Mouse (Mus musculus) midbrain, postnatal 0 days (tissue): ENCODE measurements around the gene Tsr3. TPM values are rescaled to one million over a fixed set of nuclear protein-coding genes. Genes with fewer than 3 reads are reported as not detected.
"Not testable (repeated sequence)": the region's sequence is repeated elsewhere in the genome, so short reads cannot be mapped to it uniquely, and the experiment has no call there.

Source experiments
- ATAC-seq: fragments of 200-750 bp; cut with Nextera tagmentation; 2 replicates; pipeline ENCODE4 v1.8.0; 2017; ENCODE audit warnings: moderate number of reproducible peaks, mild to moderate bottlenecking, moderate TSS enrichment, moderate library complexity; ENCODE audit not compliant: low FRiP score
- DNase-seq: peaks from one replicate; pipeline ENCODE4 v3.0.0-alpha.2; 2015; ENCODE audit warnings: low spot score
- H3K27ac ChIP-seq: fragments of 300-500 bp; sonication (generic); 2 replicates; pipeline ENCODE4 v1.5.1; 2014; ENCODE audit warnings: low read depth, mild to moderate bottlenecking, low read length, mixed read lengths
- H3K27me3 ChIP-seq: fragments of 300-500 bp; sonication (generic); 2 replicates; pipeline ENCODE4 v1.6.1; 2014; ENCODE audit warnings: low read length, control low read depth, mixed read lengths; ENCODE audit not compliant: insufficient read depth
- H3K36me3 ChIP-seq: fragments of 300-500 bp; sonication (generic); 2 replicates; pipeline ENCODE4 v1.6.1; 2014; ENCODE audit warnings: low read length, control low read depth, mixed read lengths; ENCODE audit not compliant: insufficient read depth
- H3K4me1 ChIP-seq: fragments of 300-500 bp; sonication (generic); 2 replicates; pipeline ENCODE4 v1.6.1; 2014; ENCODE audit warnings: mild to moderate bottlenecking, control low read depth, antibody characterized with exemption, low read length, mixed read lengths; ENCODE audit not compliant: insufficient read depth
- H3K4me2 ChIP-seq: fragments of 300-500 bp; sonication (generic); 2 replicates; pipeline ENCODE4 v1.6.1; 2014; ENCODE audit warnings: low read depth, mild to moderate bottlenecking, low read length, mixed read lengths; ENCODE audit not compliant: poor library complexity, severe bottlenecking
- H3K4me3 ChIP-seq: fragments of 300-500 bp; sonication (generic); 2 replicates; pipeline ENCODE4 v1.5.1; 2014; ENCODE audit warnings: low read depth, mild to moderate bottlenecking, low read length, moderate library complexity
- H3K9ac ChIP-seq: fragments of 300-500 bp; sonication (generic); replicated peaks from 2 replicates; pipeline ENCODE4 v1.6.1; 2014; ENCODE audit warnings: mild to moderate bottlenecking, low read length, moderate library complexity, mixed read lengths; ENCODE audit not compliant: poor library complexity, severe bottlenecking
- H3K9me3 ChIP-seq: fragments of 300-500 bp; sonication (generic); 2 replicates; pipeline ENCODE4 v1.6.1; 2016; ENCODE audit warnings: low read length, control low read depth
- CTCF ChIP-seq: IDR thresholded peaks from 2 replicates; pipeline ENCODE4 v1.5.1; 2016; ENCODE audit warnings: antibody characterized with exemption, mild to moderate bottlenecking
- WGBS: fragments of 180-500 bp; shearing (Covaris S2); extraction: QIAGEN DNeasy Blood & Tissue Kit; methylation state at CpG from one replicate; pipeline ENCODE4 v1.1.7; 2014; 5-methylcytosine and 5-hydroxymethylcytosine counted together
- polyA plus RNA-seq: library from polyadenylated mRNA; unstranded; fragments of >200 nt; fragmentation: Nextera tagmentation; extraction: Ambion mirVana; gene quantifications from 2 replicates; pipeline ENCODE4 v1.2.1, GENCODE M21; 2015
- total RNA-seq: library from RNA; depleted of rRNA; stranded (reverse); fragments of >200 nt; gene quantifications from 2 replicates; pipeline ENCODE4 v1.2.3, GENCODE M21; 2014

Gene Tsr3
- total and polyA plus RNA-seq, 2 experiments from 2014 or later = 39.6 to 74.2 TPM

GRCm38 (mm10) chr17:25215431-25215830 lies 24.5 kb upstream of the Tsr3 start:
- Histone ChIP-seq H3K9me3 (no peaks in the 10 kb centered on the region), H3K27ac (no peak overlapping the region), H3K36me3 (peaks cover 58% of the 10 kb centered on the region), H3K27me3 (no peaks in the 10 kb centered on the region), H3K4me3 (no peak overlapping the region), H3K9ac (no peak overlapping the region), H3K4me1 (no peaks in the 10 kb centered on the region), H3K4me2 (no peak overlapping the region)
- WGBS = 89% methylated on average over 3 of the region's 3 CpGs
- DNase-seq = no peak
- TF ChIP-seq CTCF = no peak
- no peak for ATAC-seq

DNA sequence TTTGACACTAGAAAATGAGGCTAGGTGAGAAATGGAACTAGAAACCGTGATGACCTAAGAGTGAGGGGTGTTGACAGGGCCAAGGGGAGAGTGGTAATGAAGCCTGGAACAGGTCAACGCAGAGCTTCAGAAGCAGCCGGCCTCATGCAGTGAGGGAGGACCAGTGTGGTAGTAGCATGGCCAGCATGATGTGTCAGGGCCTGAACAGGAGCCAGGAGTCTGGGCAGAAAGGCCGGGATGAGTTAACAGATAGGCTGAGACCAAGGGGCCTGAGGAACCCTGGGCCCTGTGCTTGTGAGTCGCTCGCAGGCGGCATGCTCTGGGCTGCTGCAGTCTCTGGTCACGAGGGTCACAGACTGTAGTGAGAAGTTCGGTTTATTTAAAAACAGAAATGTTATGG lies 21.0 kb upstream of the Tsr3 start:
- ATAC-seq = no peak
- Histone ChIP-seq H3K36me3 (peaks cover 34% of the 10 kb centered on the region), H3K4me3 (no peak overlapping the region), H3K27me3 (no peaks in the 10 kb centered on the region), H3K4me2 (no peak overlapping the region), H3K9ac (no peak overlapping the region), H3K4me1 (peaks cover 5% of the 10 kb centered on the region; the same call in 1 of the 2 replicates), H3K9me3 (no peaks in the 10 kb centered on the region), H3K27ac (no peak overlapping the region)
- TF ChIP-seq CTCF = no peak
- no peak for DNase-seq
- WGBS = 88% methylated on average over 9 of the region's 9 CpGs

GRCm38 (mm10) chr17:25219492-25220295 lies 20.3 kb upstream of the Tsr3 start:
- ATAC-seq (no peak), DNase-seq (no peak)
- Histone ChIP-seq H3K27ac (no peak overlapping the region), H3K36me3 (peaks cover 27% of the 10 kb centered on the region), H3K9me3 (no peaks in the 10 kb centered on the region), H3K4me3 (no peak overlapping the region), H3K27me3 (no peaks in the 10 kb centered on the region), H3K4me1 (peaks cover 5% of the 10 kb centered on the region; the same call in 1 of the 2 replicates), H3K4me2 (no peak overlapping the region), H3K9ac (no peak overlapping the region)
- TF ChIP-seq CTCF = no peak
- WGBS = 95% methylated on average over 15 of the region's 15 CpGs

DNA sequence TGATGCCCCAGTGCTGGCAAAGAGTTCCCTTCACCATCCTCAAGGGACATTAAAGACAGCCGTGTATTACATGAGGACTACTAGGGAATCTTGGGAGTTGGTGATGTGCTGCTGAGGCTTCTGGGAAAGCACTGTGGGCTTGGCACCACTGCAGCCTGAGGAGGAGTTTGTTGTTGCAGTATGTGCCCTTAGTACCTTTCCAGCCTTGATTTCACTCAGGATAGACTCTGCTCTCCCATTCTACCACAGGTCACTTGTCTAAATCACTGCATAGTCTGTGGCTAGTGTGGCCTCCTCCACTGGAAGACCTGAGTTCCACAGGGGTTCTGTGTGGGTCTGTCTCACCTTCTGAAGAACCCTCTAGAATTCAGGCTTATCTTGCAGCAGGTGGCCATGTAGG lies 19.2 kb upstream of the Tsr3 start:
- ATAC-seq (no peak), DNase-seq (no peak)
- peaks cover 5% of the 10 kb centered on the region; the same call in 1 of the 2 replicates for H3K4me1 ChIP-seq
- H3K27me3 ChIP-seq = no peaks in the 10 kb centered on the region
- H3K4me2 ChIP-seq = no peak overlapping the region
- peaks cover 34% of the 10 kb centered on the region for H3K36me3 ChIP-seq
- 81% methylated on average over 1 of the region's 1 CpGs for WGBS
- no peak overlapping the region for H3K9ac ChIP-seq
- no peak overlapping the region for H3K4me3 ChIP-seq
- H3K27ac ChIP-seq = peak overlapping the region; percentile 26; the same call in 1 of the 2 replicates
- TF ChIP-seq CTCF = no peak
- H3K9me3 ChIP-seq = no peaks in the 10 kb centered on the region

- Histone ChIP-seq H3K4me3 (peak overlapping the region; percentile 34), H3K27ac (peak overlapping the region; percentile 67), H3K9me3 (no peaks in the 10 kb centered on the region), H3K27me3 (no peaks in the 10 kb centered on the region), H3K36me3 (peaks cover 37% of the 10 kb centered on the region), H3K4me2 (peak overlapping the region; percentile 64), H3K4me1 (peaks cover 5% of the 10 kb centered on the region; the same call in 1 of the 2 replicates), H3K9ac (peak overlapping the region; percentile 65)
- ATAC-seq (peak; percentile 83), DNase-seq (peak; percentile 67)
- TF ChIP-seq CTCF = peak; percentile 47
- 2% methylated on average over 24 of the region's 30 CpGs for WGBS
These were observed 18.0 kb upstream of the Tsr3 start for GRCm38 (mm10) chr17:25221821-25222503.

- ATAC-seq (peak; percentile 95), DNase-seq (peak; percentile 19)
- Histone ChIP-seq H3K9ac (peak overlapping the region; percentile 55), H3K4me2 (peak overlapping the region; percentile 64), H3K27ac (peak overlapping the region; percentile 70), H3K4me3 (peak overlapping the region; percentile 35), H3K36me3 (peaks cover 38% of the 10 kb centered on the region)
- H3K4me1 ChIP-seq, H3K9me3 ChIP-seq, H3K27me3 ChIP-seq: not testable (repeated sequence)
- 13% methylated on average over 11 of the region's 28 CpGs for WGBS
These were observed 17.4 kb upstream of the Tsr3 start for GRCm38 (mm10) chr17:25222504-25222940.
